Mouse (Mus musculus): ENCODE measurements around the gene Srsf7.
"Not testable (repeated sequence)": the region's sequence is repeated elsewhere in the genome, so short reads cannot be mapped to it uniquely, and the experiment has no call there.

Srsf7 gene

DNA sequence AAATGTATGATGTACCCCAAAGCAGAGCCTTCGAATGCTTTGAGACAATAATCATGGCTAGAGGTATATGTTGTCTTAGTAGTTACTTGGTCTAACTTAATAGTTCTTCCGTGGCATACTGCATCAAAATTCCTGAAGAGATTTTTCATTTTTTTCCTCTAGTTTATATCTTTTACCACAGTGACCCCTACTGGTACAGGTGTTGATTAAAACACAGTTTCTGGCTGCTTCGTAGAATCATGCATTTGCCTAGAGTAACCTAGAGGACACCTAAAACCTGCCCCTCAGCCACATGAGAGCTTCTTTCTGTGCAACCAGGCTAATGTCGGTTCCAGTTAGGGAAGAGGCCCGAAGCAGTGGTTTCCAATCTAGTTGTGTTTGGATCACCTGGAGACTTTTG is 14.0 kb downstream of the Srsf7 start:
- peak; percentile 41 for DNase-seq

DNA sequence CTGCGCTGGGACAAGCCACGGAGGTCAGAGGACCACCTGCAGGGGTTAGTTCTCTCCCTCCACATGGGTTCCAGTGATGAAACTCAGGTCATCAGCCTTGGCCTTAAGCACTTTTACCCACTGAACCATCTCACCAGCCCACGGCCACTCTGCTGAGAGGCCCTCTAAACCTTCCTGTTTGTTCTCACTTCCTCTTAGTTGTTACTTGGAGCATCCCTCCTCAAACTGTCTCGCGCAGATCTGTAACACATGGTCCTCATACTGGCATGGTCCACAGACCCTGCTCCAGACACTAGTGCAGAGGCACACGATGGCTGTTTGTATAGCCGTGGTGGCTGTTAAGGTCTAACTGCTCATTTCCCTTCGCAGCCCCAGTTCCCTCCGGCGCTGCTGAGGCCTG is 23.5 kb downstream of the Srsf7 start:
- no peak for DNase-seq

DNA sequence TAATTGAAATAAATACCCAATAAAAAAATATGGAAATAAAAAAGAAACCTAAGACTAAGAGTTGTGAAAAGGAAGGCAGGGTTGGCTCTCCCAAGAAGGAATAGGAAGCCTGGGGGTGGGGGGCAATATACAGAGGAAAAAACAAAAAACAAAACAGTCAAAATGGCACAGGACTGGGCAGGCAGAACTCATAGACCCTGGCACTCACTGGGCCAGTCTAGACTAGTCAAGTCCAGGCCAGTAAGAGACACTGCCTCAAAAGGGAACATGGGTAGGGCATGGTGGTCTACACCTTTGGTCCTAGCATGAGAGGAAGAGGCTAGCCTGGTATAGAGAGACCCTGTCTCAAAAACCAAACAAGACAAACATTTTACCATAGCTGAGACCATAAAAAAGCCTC is 26.6 kb downstream of the Srsf7 start:
- no peak for DNase-seq

DNA sequence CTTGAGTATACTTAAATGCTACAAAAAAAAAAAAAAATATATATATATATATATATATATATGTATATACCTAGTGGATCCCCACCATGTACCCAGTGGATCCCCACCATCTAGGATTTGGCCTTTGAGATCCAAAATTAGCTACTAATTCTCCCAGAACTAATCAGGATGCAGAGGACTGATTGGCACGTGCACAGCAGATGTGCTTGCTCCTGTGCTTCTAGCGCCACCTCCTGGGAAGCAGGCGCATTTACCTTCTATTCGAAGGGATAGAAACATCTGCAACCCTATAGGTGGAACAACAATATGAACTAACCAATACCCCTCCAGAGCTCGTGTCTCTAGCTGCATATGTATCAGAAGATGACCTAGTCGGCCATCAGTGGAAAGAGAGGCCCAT is 27.1 kb downstream of the Srsf7 start:
- DNase-seq = peak; percentile 88

DNA sequence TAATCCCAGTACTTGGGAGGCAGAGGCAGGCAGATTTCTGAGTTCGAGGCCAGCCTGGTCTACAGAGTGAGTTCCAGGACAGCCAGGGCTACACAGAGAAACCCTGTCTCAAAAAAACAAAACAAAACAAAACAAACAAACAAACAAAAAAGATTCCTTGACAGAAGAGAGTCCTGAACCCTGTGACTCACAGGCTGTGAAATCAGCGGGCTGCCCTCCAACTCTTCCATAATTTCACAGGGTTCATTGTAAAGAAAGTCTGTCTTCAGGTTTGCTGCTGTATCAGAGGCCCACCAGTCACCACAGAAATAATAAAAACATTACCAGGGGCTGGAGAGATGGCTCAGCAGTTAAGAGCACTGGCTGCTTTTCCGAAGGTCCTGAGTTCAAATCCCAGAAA is 28.3 kb downstream of the Srsf7 start:
- not testable (repeated sequence) for DNase-seq

DNA sequence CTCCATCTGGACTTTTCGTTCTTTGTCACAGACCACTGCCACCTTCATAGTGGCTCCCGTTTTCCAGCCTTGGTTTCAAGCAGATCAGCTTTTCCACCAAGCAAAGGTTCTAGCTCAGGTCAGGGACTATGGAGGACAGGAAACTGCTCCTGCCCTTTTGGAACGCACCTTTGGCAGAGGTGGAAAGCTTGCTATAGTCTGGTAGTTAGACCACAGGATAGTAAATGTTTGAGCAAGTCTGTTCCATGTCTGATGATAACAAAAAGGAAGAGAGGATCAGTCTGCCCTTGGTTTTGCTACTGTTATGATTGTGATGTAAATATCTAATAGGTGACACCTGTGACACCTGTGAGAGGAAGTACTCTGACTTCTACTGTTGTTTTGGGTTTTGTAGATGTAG is 31.1 kb downstream of the Srsf7 start:
- DNase-seq = no peak

DNA sequence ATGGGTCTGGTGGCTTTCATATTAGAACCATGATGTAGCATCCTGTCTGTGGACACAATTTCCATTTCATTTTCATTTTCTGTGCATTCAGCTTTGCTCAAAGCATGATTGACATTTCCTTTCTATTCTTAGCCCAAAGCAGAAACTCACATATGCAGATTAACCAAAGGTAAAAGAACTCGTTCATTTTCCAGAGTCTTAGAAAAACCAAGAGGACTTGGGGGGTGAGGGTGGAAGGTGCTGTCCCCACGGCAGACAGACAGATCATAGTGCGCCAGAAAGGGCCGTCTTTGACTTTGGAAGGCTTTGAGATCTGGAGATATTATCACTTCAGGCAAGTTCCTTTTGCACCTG is 31.7 kb downstream of the Srsf7 start:
- no peak for DNase-seq

DNA sequence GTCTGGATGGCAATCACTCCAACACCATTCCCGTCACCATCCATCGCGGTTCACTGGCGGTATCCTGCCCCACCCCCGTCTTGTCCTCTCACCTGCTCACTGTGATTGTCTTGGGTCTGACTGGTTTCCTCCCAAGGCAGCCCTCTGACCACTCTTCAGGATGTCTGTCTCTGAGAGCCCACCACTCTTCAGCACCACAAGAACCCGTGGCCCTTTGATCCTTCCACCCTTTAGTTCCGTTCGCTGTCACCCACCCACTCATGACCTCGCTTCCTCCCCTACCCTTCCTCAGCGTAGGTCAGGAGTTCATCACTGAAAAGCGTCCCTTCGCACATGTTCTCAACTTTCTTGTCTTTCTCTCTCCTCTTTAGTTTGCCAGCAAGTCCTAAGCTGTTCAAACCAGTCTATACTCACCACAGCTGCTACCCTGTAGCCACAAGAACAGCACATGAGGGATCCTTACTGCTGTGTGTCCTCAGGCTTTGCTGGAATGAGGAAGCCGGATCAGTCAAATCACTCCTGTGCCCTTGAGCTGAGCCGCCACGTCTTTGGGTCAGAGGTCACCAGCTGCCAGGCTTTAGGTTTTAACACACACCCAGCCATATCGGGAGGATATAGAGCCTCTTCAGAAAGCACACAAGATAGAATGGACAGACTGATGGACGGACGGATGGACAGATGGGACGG is 32.3 kb downstream of the Srsf7 start:
- DNase-seq = peak; percentile 39

DNA sequence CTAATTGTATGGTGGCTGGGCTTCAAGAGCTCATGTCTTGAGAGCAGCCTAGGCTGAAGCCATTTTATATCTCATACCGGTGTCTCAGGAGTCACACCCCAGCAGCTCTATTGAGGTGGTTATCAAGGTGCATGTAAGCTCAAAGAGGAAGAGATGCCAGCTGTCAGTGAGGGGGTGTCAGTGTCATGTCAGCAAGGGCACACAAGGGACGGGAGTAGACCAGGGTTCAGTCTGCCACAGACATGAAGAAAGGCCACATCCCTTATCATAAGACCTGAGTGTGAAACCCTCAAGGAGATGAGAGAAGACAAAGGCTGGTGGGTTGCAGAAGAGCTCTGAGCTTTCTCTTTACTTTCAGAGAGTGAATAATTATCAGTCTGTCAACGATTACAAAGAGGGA is 33.0 kb downstream of the Srsf7 start:
- DNase-seq = no peak

DNA sequence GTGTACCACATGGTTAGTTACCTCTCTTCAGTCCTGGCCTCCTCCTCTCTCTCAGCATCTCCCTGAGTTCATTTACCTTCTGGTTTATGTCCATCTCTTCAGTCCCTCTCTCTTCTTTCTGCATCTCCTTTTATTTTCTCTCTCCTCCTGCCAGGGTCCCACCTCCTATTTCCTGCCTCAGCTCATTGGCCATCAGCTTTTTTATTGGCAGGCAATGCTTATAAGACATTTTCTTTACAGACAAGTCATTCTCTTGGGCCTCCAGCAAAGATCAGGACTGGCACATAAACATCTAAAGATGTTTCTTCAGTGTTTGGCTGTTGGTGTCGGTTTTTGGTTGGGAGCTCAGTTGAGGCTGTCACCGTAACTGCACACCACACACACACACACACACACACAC is 33.4 kb downstream of the Srsf7 start:
- DNase-seq = no peak

DNA sequence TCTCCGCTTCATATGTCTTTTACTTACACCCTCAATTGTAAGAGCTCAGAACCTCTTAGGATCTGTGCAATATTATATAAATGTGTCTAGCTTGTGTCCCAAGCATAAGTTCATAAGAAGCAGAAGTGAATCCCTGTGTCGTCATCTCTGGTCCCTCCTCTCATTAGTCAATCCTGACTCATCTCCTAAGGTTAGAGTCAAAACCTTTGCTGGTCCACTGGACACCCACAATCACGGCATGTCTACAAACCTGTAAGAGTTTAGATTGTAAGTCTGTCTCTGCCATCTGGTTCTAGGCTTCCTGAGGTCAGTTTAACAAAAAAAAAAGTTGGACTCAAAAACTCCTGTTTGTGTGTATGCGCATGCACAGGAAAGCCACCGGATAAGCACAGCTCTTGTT is 34.3 kb downstream of the Srsf7 start:
- DNase-seq = peak; percentile 58

DNA sequence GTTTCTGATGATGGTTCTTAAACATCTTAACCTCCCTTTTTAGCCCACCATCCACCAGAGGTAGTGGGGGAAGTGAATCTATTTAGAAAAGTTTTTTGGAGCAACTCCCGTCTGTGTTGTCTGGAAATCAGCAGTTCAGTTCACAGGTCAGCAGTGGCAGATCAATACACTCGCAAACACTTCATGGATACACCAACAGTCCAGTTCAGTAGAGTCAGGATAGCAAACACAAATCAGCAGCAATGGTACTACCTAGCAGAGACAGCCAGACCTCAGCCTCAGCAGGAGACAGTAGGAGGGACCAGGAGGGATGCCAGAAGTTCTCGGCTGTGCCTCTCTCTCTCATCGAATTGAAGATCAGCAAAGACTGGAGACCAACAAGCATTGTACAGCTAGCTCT is 35.2 kb downstream of the Srsf7 start:
- no peak for DNase-seq

DNA sequence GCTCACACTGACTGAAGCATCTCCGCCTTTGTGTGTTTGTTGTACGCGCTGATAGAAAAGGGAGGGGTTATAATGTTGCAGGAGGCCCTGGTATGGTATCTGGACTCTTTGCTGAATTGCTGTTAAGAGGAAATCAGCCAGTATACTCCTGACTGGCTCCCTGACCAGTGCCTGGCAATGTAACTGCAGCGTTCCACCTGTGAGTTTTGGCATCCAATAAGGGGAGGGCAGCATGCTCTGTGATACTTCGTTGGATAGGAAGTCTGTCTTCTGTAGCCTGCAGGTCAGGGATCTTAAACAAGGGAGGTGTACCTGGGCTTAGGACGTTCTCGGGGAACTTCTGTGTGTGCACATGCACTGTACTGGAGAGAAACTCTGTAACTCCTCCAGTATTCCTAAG is 36.2 kb downstream of the Srsf7 start:
- DNase-seq = no peak

DNA sequence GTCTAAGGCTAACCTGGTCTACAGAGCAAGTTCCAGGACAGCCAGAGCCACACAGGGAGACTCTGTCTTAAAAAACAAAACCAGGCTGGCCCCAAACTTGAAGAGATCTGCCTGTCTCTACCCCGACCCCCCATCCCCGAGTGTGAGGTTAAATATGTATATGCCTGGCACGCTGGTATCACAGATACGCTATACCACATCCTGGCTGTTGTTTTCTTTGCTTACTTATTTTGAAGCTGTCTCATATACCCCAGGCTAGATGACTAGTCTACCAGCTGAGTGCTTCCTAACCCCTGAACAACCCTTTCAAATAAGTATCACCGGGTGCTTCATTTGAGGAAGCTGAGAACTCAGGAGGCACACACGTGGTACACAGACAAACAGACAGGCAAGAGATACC is 37.3 kb downstream of the Srsf7 start:
- no peak for DNase-seq

DNA sequence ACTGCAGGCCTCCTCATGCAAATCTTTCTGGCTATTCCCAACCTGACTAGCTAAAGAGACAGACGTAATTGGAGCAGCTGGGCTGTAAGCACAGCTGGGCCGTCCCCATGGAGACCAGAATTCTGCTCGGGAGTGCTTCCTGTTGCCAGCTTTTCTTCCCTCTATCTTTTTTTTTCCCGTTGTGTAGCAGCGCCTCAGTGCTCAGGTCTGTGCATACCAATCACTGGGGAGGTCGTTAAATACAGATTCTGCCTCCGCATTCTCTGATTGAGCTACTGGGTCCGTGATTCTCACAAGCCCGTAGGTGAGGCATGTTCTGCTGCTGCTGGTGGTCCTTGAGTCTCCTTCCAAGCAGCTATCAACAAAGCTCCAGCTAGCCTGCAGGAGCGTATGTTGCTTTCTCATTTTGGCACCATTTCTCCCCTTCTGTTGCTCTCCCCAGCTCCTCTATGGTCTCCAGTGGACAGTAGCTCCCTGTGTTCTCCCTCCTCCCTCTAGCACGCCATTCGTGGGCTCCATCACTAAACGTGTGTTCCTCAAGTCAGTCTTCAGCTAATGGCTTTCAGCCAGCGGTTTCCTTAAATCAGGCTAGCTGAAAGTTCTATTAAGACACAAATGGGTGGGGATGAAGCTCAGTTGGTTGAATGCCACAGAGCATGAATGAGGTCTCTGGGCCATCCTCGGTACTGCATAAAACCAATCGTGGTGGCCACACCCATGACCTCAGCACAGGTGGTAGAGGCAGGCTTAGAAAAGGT is 38.5 kb downstream of the Srsf7 start:
- DNase-seq = peak; percentile 30

DNA sequence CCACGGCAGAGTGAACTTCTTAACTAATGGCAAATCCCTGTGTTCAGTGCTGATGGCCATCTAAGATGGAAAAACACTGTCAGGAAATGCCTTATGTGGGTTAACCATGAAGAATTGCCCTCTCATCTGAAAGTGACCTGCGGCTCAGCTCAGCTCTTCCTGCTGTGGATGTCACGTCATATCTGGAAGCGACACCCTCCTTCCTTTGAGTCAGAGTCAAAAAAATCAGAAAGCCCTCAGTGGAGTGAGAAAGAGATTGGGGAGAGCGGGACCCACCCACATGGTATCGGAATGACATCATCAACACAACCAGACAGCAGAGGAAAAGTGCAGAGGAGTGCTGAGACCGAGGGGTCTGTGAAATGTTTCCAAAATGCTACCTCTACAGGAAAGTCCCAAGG is 39.3 kb downstream of the Srsf7 start:
- DNase-seq = no peak

DNA sequence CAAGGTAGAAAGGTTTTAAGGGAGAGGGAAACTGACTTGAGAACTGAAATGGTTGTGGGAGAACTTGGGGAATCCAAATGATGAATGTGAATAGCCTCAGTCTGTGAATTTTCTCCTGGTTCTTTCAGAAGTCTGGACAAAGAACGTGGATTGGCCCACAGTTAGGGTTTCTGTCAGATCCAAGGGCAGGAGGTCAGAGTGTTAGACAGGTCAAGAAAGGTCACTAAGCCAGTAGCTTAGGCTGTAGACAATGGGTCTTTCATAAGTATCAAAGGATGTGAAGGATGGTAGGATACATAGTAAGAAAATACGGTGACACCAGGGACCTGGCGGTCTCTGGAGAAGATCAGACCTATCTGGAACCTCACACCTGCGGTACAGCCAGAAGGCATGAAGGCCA is 39.7 kb downstream of the Srsf7 start:
- no peak for DNase-seq

DNA sequence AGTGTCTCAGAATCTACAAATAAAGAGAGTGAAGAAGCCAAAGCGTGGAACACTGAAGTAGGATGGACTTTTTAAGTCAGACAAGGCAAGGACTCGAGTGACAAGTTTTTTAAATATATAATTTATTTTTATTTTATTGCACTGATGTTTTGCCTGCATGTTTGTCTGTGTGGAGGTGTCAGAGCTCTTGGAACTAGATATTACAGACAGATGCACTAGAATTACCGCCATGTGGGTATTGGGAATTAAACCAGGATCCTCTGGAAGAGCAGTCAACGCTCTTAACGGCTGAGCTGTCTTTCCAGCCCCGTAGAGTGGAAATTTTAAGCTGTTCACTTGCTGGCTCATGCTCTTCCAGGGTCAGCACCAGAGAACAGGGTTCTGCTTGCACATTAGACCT is 40.8 kb downstream of the Srsf7 start:
- DNase-seq = no peak

DNA sequence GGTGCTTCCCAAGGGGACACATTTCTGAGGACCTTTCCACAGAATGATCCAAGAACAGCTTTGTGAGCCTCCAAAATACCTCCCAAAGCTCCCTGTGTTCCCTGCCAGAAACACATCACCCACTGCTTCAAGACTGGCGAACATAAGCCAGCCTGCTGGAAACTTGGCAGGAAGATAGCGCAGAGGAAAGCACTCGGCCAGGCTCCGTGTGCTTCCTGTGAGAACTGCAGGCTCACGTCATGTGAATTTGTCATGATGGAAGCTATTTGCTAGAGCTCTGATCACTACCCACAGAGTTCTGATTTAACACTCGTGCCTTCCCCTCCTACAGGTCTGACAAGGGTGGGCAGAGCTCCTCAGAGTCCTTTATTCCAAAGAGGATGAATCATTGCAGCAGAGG is 41.4 kb downstream of the Srsf7 start:
- peak; percentile 58 for DNase-seq

DNA sequence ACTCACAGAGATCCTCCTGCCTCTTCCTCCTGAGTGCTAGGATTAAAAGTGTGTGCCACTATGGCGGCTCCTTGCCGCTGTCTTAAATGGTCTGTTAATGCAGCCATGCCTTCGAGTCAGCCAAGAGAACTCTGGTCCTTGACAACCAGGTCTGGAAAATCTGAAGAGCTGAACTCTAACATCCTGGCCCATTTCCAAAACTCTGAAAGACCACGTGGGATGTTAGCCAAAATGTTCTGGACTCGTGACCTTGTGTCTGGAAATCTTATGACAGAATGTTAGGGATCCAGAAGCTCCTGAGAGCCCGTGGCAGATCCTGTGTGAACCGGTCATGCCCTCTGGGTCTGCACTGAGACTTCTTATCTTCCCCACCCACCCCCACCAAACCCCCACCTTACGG is 43.1 kb downstream of the Srsf7 start:
- DNase-seq = no peak

DNA sequence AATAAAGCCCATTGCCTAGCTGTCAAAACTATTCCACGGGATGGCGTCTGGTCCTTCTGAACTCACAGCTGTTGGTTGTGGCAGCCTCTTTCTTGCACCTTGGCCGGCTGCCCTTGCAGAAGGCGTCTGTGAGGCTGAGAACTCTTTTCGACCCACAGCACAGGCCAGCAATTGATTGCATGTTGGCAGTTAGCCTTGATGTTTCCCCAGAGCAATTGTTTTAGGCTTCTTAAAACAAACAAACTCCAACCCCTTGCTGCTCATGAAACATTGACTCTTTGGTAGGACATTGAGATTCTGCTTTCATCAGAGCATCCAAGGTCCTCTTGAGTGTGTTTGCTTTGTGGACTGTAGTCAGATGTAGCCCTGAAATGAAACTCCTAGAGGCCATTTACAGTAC is 46.7 kb downstream of the Srsf7 start:
- DNase-seq = peak; percentile 89

DNA sequence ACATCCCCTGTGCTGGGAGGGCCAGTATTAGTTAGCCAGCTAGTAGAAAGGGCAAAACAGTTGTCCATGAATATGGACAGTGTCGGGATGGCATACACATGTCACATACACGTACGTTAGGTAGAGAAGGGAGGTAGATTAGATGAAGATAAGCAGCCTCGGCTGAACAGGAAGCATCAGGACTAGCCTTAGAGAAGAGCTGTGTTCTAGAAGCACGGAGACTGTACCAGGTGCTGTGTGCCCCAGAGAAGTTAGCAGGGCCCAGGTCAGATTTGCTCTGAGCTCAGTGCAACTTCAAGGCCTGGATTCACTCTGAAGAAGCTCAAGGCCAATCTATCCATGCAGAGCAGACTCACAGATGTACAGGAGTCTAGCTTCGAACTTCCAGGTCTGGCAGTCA is 49.6 kb downstream of the Srsf7 start:
- DNase-seq = no peak

DNA sequence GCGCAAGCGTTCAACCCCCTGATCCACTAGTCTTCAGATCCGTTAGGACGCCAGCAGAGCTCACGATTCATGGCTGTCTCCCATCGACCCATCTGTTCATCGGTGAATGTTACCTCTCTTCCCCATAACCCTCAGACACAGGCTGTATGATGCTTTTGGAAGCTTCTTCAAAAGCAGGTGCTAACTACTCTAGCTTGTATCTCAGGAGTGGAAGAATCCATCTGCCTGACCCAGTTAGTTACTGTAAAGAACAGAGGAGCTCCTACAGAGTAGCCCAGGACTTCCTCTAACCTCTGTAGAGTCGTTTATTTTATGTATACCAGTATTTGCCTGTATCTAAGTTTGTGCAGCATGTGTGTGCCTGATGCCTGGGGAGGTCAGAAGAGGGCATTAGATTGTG is 50.2 kb downstream of the Srsf7 start:
- no peak for DNase-seq

DNA sequence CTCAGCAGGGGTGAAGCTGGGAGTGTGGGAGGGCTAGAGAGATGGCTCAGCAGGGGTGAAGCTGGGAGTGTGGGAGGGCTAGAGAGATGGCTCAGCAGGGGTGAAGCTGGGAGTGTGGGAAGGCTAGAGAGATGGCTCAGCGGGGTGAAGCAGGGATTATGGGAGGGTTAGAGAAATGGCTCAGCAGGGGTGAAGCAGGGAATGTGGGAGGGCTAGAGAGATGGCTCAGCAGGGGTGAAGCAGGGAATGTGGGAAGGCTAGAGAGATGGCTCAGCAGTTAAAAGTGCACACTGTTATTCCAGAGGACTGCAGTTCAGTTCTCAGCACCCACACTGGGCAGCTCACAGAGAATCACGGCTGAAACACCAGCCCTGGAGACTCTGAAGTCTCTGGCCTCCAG is 53.5 kb downstream of the Srsf7 start:
- DNase-seq = no peak
